Mouse (Mus musculus) ES-E14 (cell line): Measurements from ENCODE around the gene Wdr54. TPM values are rescaled to one million over a fixed set of nuclear protein-coding genes. Genes with fewer than 3 reads are reported as not detected.

Source experiments
- DNase-seq: peaks from one replicate; pipeline ENCODE4 v3.0.0-alpha.2; 2013; ENCODE audit warnings: low read depth, low spot score
- H3K27ac ChIP-seq: 2 replicates; pipeline ENCODE4 v1.5.1; 2012; ENCODE audit warnings: low read depth, mild to moderate bottlenecking, low read length, moderate library complexity, mixed read lengths; ENCODE audit not compliant: poor library complexity, insufficient read depth, severe bottlenecking
- H3K36me3 ChIP-seq: 2 replicates; pipeline ENCODE4 v1.6.1; 2012; ENCODE audit warnings: mild to moderate bottlenecking, low read length, moderate library complexity, mixed read lengths; ENCODE audit not compliant: control insufficient read depth, poor library complexity, insufficient read depth, severe bottlenecking
- H3K4me1 ChIP-seq, 2 experiments: fragments of 150-350 bp in 1 of 2; sonication (generic) in 1 of 2; 2 replicates each; pipeline ENCODE4 v1.6.1; 2012; ENCODE audit warnings: low read length in 2 of 2, mild to moderate bottlenecking in 1 of 2, mixed read lengths in 1 of 2; ENCODE audit not compliant: control insufficient read depth in 2 of 2, insufficient read depth in 2 of 2, poor library complexity in 1 of 2
- H3K4me3 ChIP-seq, 2 experiments: fragments of 150-350 bp in 1 of 2; sonication (generic) in 1 of 2; 2 replicates each; pipeline ENCODE4 v1.5.1; 2012; ENCODE audit warnings: low read length in 2 of 2, low read depth in 1 of 2, mild to moderate bottlenecking in 1 of 2, mixed read lengths in 1 of 2; ENCODE audit not compliant: insufficient read depth in 1 of 2, poor library complexity in 1 of 2, severe bottlenecking in 1 of 2
- H3K9ac ChIP-seq: 2 replicates; pipeline ENCODE4 v1.6.1; 2012; ENCODE audit warnings: low read depth, mild to moderate bottlenecking, low read length, mixed read lengths; ENCODE audit not compliant: poor library complexity, insufficient read depth, severe bottlenecking
- H3K9me3 ChIP-seq: fragments of 150-350 bp; sonication (generic); 2 replicates; pipeline ENCODE4 v1.6.1; 2012; ENCODE audit warnings: low read depth, mild to moderate bottlenecking, low read length; ENCODE audit not compliant: control insufficient read depth, insufficient read depth
- CHD2 ChIP-seq: IDR thresholded peaks from 2 replicates; pipeline ENCODE4 v1.6.1; 2014; ENCODE audit warnings: mild to moderate bottlenecking, low read depth, low read length, inconsistent platforms
- HCFC1 ChIP-seq: IDR thresholded peaks from 2 replicates; pipeline ENCODE4 v1.6.1; 2012; ENCODE audit warnings: low read length, inconsistent platforms, borderline replicate concordance; ENCODE audit not compliant: insufficient read depth
- MAFK ChIP-seq: IDR thresholded peaks from 2 replicates; pipeline ENCODE4 v1.6.1; 2014; ENCODE audit warnings: mild to moderate bottlenecking, low read depth, low read length, inconsistent platforms; ENCODE audit not compliant: insufficient read depth
- ZC3H11A ChIP-seq: IDR thresholded peaks from 2 replicates; pipeline ENCODE4 v1.6.1; 2012; ENCODE audit warnings: low read depth, mild to moderate bottlenecking, inconsistent platforms, low read length, borderline replicate concordance
- ZNF384 ChIP-seq: IDR thresholded peaks from 2 replicates; pipeline ENCODE4 v1.6.1; 2012; ENCODE audit warnings: low read depth, low read length, inconsistent platforms
- in situ Hi-C, 2 experiments: fragments of 600-800 bp; cut with MboI; formaldehyde crosslinking; loops; one replicate each; pipeline ENCODE4 v1.15.1; 2025; ENCODE audit warnings: low sequenced_read_pairs in 2 of 2, inconsistent platforms in 1 of 2; ENCODE audit not compliant: unreplicated experiment in 2 of 2
- total RNA-seq: library from RNA; depleted of rRNA; stranded (reverse); fragments of 300-350 nt; gene quantifications from 2 replicates; pipeline ENCODE4 v1.2.3, GENCODE M21; 2012

Wdr54 gene
- total RNA-seq, 1 experiment = 3.7 TPM

GRCm38 (mm10) chr6:83153485-83153884 lies 2.7 kb downstream of the Wdr54 start:
- Histone ChIP-seq H3K4me1 (peaks cover 0 to 2% of the 10 kb centered on the region in 2 experiments; a peak in 2 of 4 replicates), H3K9ac (no peak overlapping the region), H3K9me3 (no peaks in the 10 kb centered on the region), H3K27ac (no peak overlapping the region), H3K36me3 (no peaks in the 10 kb centered on the region; the same call in 1 of the 2 replicates), H3K4me3 (no peak overlapping the region)
- TF ChIP-seq ZNF384 (no peak), CHD2 (no peak), ZC3H11A (no peak), MAFK (no peak), HCFC1 (no peak)
- in situ Hi-C loops = no loop called here
- no peak for DNase-seq

GRCm38 (mm10) chr6:83153038-83153437 lies 3.2 kb downstream of the Wdr54 start:
- Histone ChIP-seq H3K4me3 (no peak overlapping the region), H3K36me3 (no peaks in the 10 kb centered on the region; the same call in 1 of the 2 replicates), H3K4me1 (peaks cover 0 to 2% of the 10 kb centered on the region in 2 experiments; a peak in 2 of 4 replicates), H3K9me3 (no peaks in the 10 kb centered on the region), H3K9ac (no peak overlapping the region), H3K27ac (no peak overlapping the region)
- in situ Hi-C loops = no loop called here
- DNase-seq = no peak
- TF ChIP-seq ZNF384 (no peak), ZC3H11A (no peak), HCFC1 (no peak), CHD2 (no peak), MAFK (no peak)

- H3K4me3 ChIP-seq = no peak overlapping the region
- in situ Hi-C loops = no loop called here
- no peak overlapping the region for H3K9ac ChIP-seq
- H3K27ac ChIP-seq = no peak overlapping the region
- H3K36me3 ChIP-seq = no peaks in the 10 kb centered on the region; the same call in 1 of the 2 replicates
- peaks cover 0 to 8% of the 10 kb centered on the region in 2 experiments; a peak in 2 of 4 replicates for H3K4me1 ChIP-seq
- DNase-seq = no peak
- no peaks in the 10 kb centered on the region for H3K9me3 ChIP-seq
- TF ChIP-seq ZNF384 (no peak), MAFK (no peak), HCFC1 (no peak), ZC3H11A (no peak), CHD2 (no peak)
These were observed 4.5 kb downstream of the Wdr54 start for GRCm38 (mm10) chr6:83151721-83152120.

GRCm38 (mm10) chr6:83147280-83147679 lies 8.9 kb downstream of the Wdr54 start:
- Histone ChIP-seq H3K27ac (0 out of 2 replicates have a peak overlapping the region, but pooled peaks have one; percentile 46), H3K9ac (peak overlapping the region; percentile 17; the same call in 1 of the 2 replicates), H3K4me1 (peaks cover 1 to 10% of the 10 kb centered on the region in 2 experiments; a peak in 3 of 4 replicates), H3K36me3 (no peaks in the 10 kb centered on the region), H3K9me3 (no peaks in the 10 kb centered on the region), H3K4me3 (peak overlapping the region in 1 of 2 experiments; percentile 8; a peak in 1 of 4 replicates)
- no peak for DNase-seq
- in situ Hi-C loops = no loop called here
- TF ChIP-seq ZC3H11A (no peak), HCFC1 (no peak), CHD2 (no peak), ZNF384 (no peak), MAFK (no peak)
